Comparison of ENCODE assay signal across 22 mouse cellular contexts in genomic region chr15:87789671-87790070, GRCm38 (mm10).
DNase-seq lines count a peak whose midpoint lies in the region; ATAC-seq lines count a peak whose summit lies in the region.
"Had no signal": no experiment of that assay in that cellular context is flagged by ENCODE, and none has a peak within 500 bp of the region (broad histone marks: within the 10 kb centered on the region; RNA-seq: fewer than 3 reads in every experiment).

No protein-coding gene starts in this region.

- H3K27ac ChIP-seq in heart, embryonic 10.5 days, result no peak overlapping the region
- no peak overlapping the region for H3K27ac ChIP-seq in limb, embryonic 10.5 days
- H3K27ac ChIP-seq: embryonic facial prominence, embryonic 10.5 days; embryonic facial prominence, embryonic 12.5 days; forebrain, embryonic 13.5 days; forebrain, embryonic 15.5 days had no signal

- WGBS in heart, embryonic 10.5 days, result 70% methylated on average over 4 of the region's 4 CpGs
- WGBS in limb, embryonic 10.5 days, result 86% methylated on average over 4 of the region's 4 CpGs

- no peaks in the 10 kb centered on the region for H3K27me3 ChIP-seq in heart, embryonic 10.5 days (ENCODE audit: insufficient read depth, poor library complexity, severe bottlenecking)
- no peaks in the 10 kb centered on the region for H3K27me3 ChIP-seq in limb, embryonic 10.5 days (ENCODE audit: low read depth, poor library complexity, severe bottlenecking)
- H3K27me3 ChIP-seq: CH12.LX; embryonic facial prominence, embryonic 12.5 days; forebrain, embryonic 13.5 days; forebrain, embryonic 15.5 days; Patski had no signal

- H3K4me1 ChIP-seq in heart, embryonic 10.5 days, result no peaks in the 10 kb centered on the region
- H3K4me1 ChIP-seq in limb, embryonic 10.5 days, result no peaks in the 10 kb centered on the region
- H3K4me1 ChIP-seq: embryonic facial prominence, embryonic 10.5 days; embryonic facial prominence, embryonic 12.5 days; forebrain, embryonic 15.5 days had no signal

- 0 out of 2 replicates have a peak, but pooled peaks have one; percentile 10 for ATAC-seq in cerebellum, adult (ENCODE audit: insufficient number of reproducible peaks, low FRiP score, low TSS enrichment)
- ATAC-seq: activated CD4-positive, CD25-positive, alpha-beta regulatory T cell, adult 4 months; CD4-positive, CD25-positive, alpha-beta regulatory T cell, adult 4 months; forebrain, embryonic 13.5 days; forebrain, embryonic 15.5 days; forebrain, postnatal 0 days; Patski had no signal

- H3K4me3 ChIP-seq in heart, embryonic 10.5 days, result no peak overlapping the region
- no peak overlapping the region for H3K4me3 ChIP-seq in limb, embryonic 10.5 days
- H3K4me3 ChIP-seq: embryonic facial prominence, embryonic 10.5 days; embryonic facial prominence, embryonic 12.5 days; forebrain, embryonic 13.5 days; forebrain, embryonic 15.5 days had no signal

- H3K9me3 ChIP-seq in heart, embryonic 10.5 days, result no peaks in the 10 kb centered on the region
- H3K9me3 ChIP-seq in limb, embryonic 10.5 days (replicated peaks), result no peaks in the 10 kb centered on the region
- H3K9me3 ChIP-seq: embryonic facial prominence, embryonic 10.5 days; embryonic facial prominence, embryonic 12.5 days; forebrain, embryonic 13.5 days; forebrain, embryonic 15.5 days had no signal

- no peak for DNase-seq in cerebellum, adult 8-10 months
- peak; percentile 71 for DNase-seq in heart, embryonic 10.5 days (ENCODE audit: low spot score)
- DNase-seq in heart, adult 9 months (ENCODE audit: low spot score in 2 of 2), result no peak
- DNase-seq in limb, embryonic 10.5 days (ENCODE audit: low spot score), result peak; percentile 18
- DNase-seq: adrenal gland, adult 8-10 months; adrenal gland, postnatal 14 days; adrenal gland, postnatal 36 days; B cell, adult 2 months; cerebellum, adult 11 months; cerebellum, adult 18-20 months; cerebellum, adult 9-10 months; forebrain, postnatal 0 days had no signal

- H3K36me3 ChIP-seq in heart, embryonic 10.5 days, result no peaks in the 10 kb centered on the region
- no peaks in the 10 kb centered on the region for H3K36me3 ChIP-seq in limb, embryonic 10.5 days
- H3K36me3 ChIP-seq: embryonic facial prominence, embryonic 10.5 days; embryonic facial prominence, embryonic 12.5 days; forebrain, embryonic 15.5 days; G1E had no signal

Comparison
In these comparisons a context has a peak if more than half of its experiments do, and no peak if none do; other contexts are left out.
1. DNase-seq: peak in heart, embryonic 10.5 days (single experiment) and limb, embryonic 10.5 days (single experiment); none in cerebellum, adult 8-10 months (single experiment) and heart, adult 9 months (0 of 2).